Comparison of ENCODE assay signal across 32 mouse cellular contexts in genomic region chr11:52105503-52105902, GRCm38 (mm10). TPM values are rescaled to one million over a fixed set of nuclear protein-coding genes. Genes with fewer than 3 reads are reported as not detected.
DNase-seq lines count a peak whose midpoint lies in the region; ATAC-seq and TF ChIP-seq lines count a peak whose summit lies in the region.
"Had no signal": no experiment of that assay in that cellular context is flagged by ENCODE, and none has a peak within 500 bp of the region (broad histone marks: within the 10 kb centered on the region; RNA-seq: fewer than 3 reads in every experiment).

No protein-coding gene starts in this region.

- peak overlapping the region; percentile 71 for H3K27ac ChIP-seq in heart, adult 2 months
- peak overlapping the region in 1 of 2 experiments; percentile 55; a peak in 2 of 4 replicates for H3K27ac ChIP-seq in heart, embryonic 14.5 days (replicated peaks in 1 of 2; ENCODE audit: control insufficient read depth in 1 of 2, insufficient read depth in 1 of 2, low read depth in 2 of 2, low read length in 2 of 2)
- H3K27ac ChIP-seq in heart, postnatal 0 days (ENCODE audit: low read depth): peak overlapping the region; percentile 71
- H3K27ac ChIP-seq: embryonic facial prominence, embryonic 10.5 days; embryonic facial prominence, embryonic 13.5 days; forebrain, embryonic 12.5 days; forebrain, embryonic 15.5 days; hindbrain, embryonic 10.5 days; hindbrain, embryonic 13.5 days; intestine, embryonic 15.5 days had no signal

- DNase-seq in heart, adult 2 months: no peak
- no peak for DNase-seq in heart, postnatal 14 days
- DNase-seq in heart, postnatal 25 days (ENCODE audit: low spot score): no peak
- peak; percentile 75 for DNase-seq in heart, postnatal 0 days (ENCODE audit: low spot score)
- no peak for DNase-seq in heart, postnatal 36 days
- peak; percentile 54 for DNase-seq in adipocyte (ENCODE audit: low spot score)
- DNase-seq in right cerebral cortex, adult 18-20 months: no peak
- DNase-seq: adrenal gland, adult 8-10 months; adrenal gland, postnatal 25 days; cerebellum, adult 11-12 months; cerebellum, adult 8-10 months; cerebellum, postnatal 10 days; cerebellum, postnatal 36 days; embryo, embryonic 11 days; gastrocnemius, postnatal 14 days had no signal

- intact Hi-C loops in heart, adult 2 months (cut with DNase I): no loop called here
- intact Hi-C loops in heart, postnatal 14 days (cut with DNase I): no loop called here
- intact Hi-C loops in heart, postnatal 25 days (cut with DNase I): loop anchor here (10.0 kb wide), 1 partner anchor 511 kb away; no protein-coding TSS in a partner anchor
- intact Hi-C loops in heart, postnatal 36 days (cut with DNase I): no loop called here

- H3K36me3 ChIP-seq in heart, adult 2 months (ENCODE audit: control insufficient read depth, insufficient read depth, low read length): peaks cover 55% of the 10 kb centered on the region
- H3K36me3 ChIP-seq in heart, embryonic 14.5 days (ENCODE audit: control insufficient read depth, insufficient read depth, low read length): no peaks in the 10 kb centered on the region
- no peaks in the 10 kb centered on the region for H3K36me3 ChIP-seq in heart, postnatal 0 days (replicated peaks; ENCODE audit: control insufficient read depth, insufficient read depth, low read length)
- H3K36me3 ChIP-seq: embryonic facial prominence, embryonic 13.5 days; forebrain, embryonic 12.5 days; forebrain, embryonic 15.5 days; hindbrain, embryonic 13.5 days; intestine, embryonic 15.5 days had no signal

- no peak for TF ChIP-seq POLR2A in heart, adult 2 months (IDR thresholded peaks at IDR 0.05; ENCODE audit: insufficient read depth, low read depth, low read length)

- no peak overlapping the region for H3K9ac ChIP-seq in heart, adult 2 months (ENCODE audit: low read depth, low read length)
- no peak overlapping the region for H3K9ac ChIP-seq in heart, embryonic 14.5 days (ENCODE audit: low read length)
- no peak overlapping the region for H3K9ac ChIP-seq in heart, postnatal 0 days (replicated peaks; ENCODE audit: low read depth, low read length)
- H3K9ac ChIP-seq: embryonic facial prominence, embryonic 13.5 days; forebrain, embryonic 12.5 days; forebrain, embryonic 15.5 days; hindbrain, embryonic 13.5 days; intestine, embryonic 15.5 days had no signal

- peak overlapping the region; percentile 39 for H3K4me2 ChIP-seq in heart, embryonic 14.5 days (ENCODE audit: low read length)
- peak overlapping the region; percentile 31; the same call in 1 of the 2 replicates for H3K4me2 ChIP-seq in heart, postnatal 0 days (ENCODE audit: low read depth, low read length)
- H3K4me2 ChIP-seq: embryonic facial prominence, embryonic 13.5 days; forebrain, embryonic 12.5 days; forebrain, embryonic 15.5 days; hindbrain, embryonic 13.5 days; intestine, embryonic 15.5 days had no signal

- peaks cover 26% of the 10 kb centered on the region for H3K4me1 ChIP-seq in heart, adult 2 months (ENCODE audit: control insufficient read depth, insufficient read depth, low read length)
- H3K4me1 ChIP-seq in heart, embryonic 14.5 days (ENCODE audit: control insufficient read depth in 2 of 2, insufficient read depth in 2 of 2, low read length in 2 of 2): peaks cover 2 to 53% of the 10 kb centered on the region in 2 experiments; a peak in 3 of 4 replicates
- peaks cover 54% of the 10 kb centered on the region for H3K4me1 ChIP-seq in heart, postnatal 0 days (ENCODE audit: control insufficient read depth, insufficient read depth)

- no peak for TF ChIP-seq CTCF in heart, adult 2 months (IDR thresholded peaks at IDR 0.05)
- no peak for TF ChIP-seq CTCF in heart, postnatal 0 days (IDR thresholded peaks at IDR 0.05; ENCODE audit: low read depth)

- H3K4me3 ChIP-seq in heart, adult 2 months: no peak overlapping the region
- no peak overlapping the region for H3K4me3 ChIP-seq in heart, embryonic 14.5 days (ENCODE audit: control insufficient read depth in 1 of 2, insufficient read depth in 1 of 2, low read depth in 1 of 2, low read length in 2 of 2)
- H3K4me3 ChIP-seq in heart, postnatal 0 days (ENCODE audit: low read depth, low read length): no peak overlapping the region
- H3K4me3 ChIP-seq: embryonic facial prominence, embryonic 10.5 days; embryonic facial prominence, embryonic 13.5 days; erythroblast, embryonic 14.5 days; forebrain, embryonic 12.5 days; forebrain, embryonic 15.5 days; hindbrain, embryonic 10.5 days; hindbrain, embryonic 13.5 days; intestine, embryonic 15.5 days had no signal

- H3K27me3 ChIP-seq in heart, adult 2 months (ENCODE audit: control insufficient read depth, insufficient read depth, low read length): no peaks in the 10 kb centered on the region
- H3K27me3 ChIP-seq in heart, embryonic 14.5 days (ENCODE audit: control insufficient read depth, insufficient read depth, low read length): no peaks in the 10 kb centered on the region
- no peaks in the 10 kb centered on the region for H3K27me3 ChIP-seq in heart, postnatal 0 days (ENCODE audit: control insufficient read depth, insufficient read depth, low read length)
- H3K27me3 ChIP-seq: embryonic facial prominence, embryonic 13.5 days; forebrain, embryonic 12.5 days; forebrain, embryonic 15.5 days; hindbrain, embryonic 13.5 days; intestine, embryonic 15.5 days had no signal

- TF ChIP-seq EP300 in heart, adult 2 months (IDR thresholded peaks at IDR 0.05; ENCODE audit: insufficient read depth, low read depth, low read length): no peak
- TF ChIP-seq EP300 in heart, postnatal 0 days (IDR thresholded peaks at IDR 0.05; ENCODE audit: low read depth): no peak

- ATAC-seq in heart, embryonic 14.5 days (ENCODE audit: insufficient number of reproducible peaks, insufficient read depth, low FRiP score, low read depth): peak; percentile 66; the same call in 1 of the 2 replicates
- peak; percentile 91 for ATAC-seq in heart, postnatal 0 days (ENCODE audit: insufficient read depth, low read depth)
- ATAC-seq: CD4-positive, CD25-positive, alpha-beta regulatory T cell, adult 4 months; forebrain, embryonic 15.5 days; hindbrain, embryonic 16.5 days; intestine, embryonic 15.5 days had no signal

- H3K9me3 ChIP-seq in heart, embryonic 14.5 days (ENCODE audit: control insufficient read depth, low read length): no peaks in the 10 kb centered on the region
- H3K9me3 ChIP-seq in heart, postnatal 0 days (replicated peaks; ENCODE audit: control insufficient read depth, low read length): no peaks in the 10 kb centered on the region
- H3K9me3 ChIP-seq: embryonic facial prominence, embryonic 10.5 days; embryonic facial prominence, embryonic 13.5 days; forebrain, embryonic 12.5 days; forebrain, embryonic 15.5 days; hindbrain, embryonic 10.5 days; hindbrain, embryonic 13.5 days; intestine, embryonic 15.5 days had no signal

- H3K79me2 ChIP-seq in heart, adult 2 months (replicated peaks; ENCODE audit: control insufficient read depth, insufficient read depth, low read length): peaks cover 19% of the 10 kb centered on the region

RNA-seq across cellular contexts. Expression of gene Ppp2ca, which starts 7.0 kb away (rescaled TPM):
- total RNA-seq in heart, adult 2 months (2021): 10 to 100 TPM; 52.7 to 58.0 TPM
- polyA plus RNA-seq in heart, adult 2 months (2012; rRNA removed): 31.0 and 60.7 TPM in 2 replicates
- 10 to 100 TPM; 55.4 to 60.4 TPM for total RNA-seq in heart, postnatal 14 days (2021)
- polyA plus RNA-seq in heart, embryonic 14.5 days (2014; fragmentation: Nextera tagmentation; extraction: Ambion mirVana): 81.1 and 86.7 TPM in 2 replicates
- 10 to 100 TPM; 50.8 to 55.6 TPM for total RNA-seq in heart, postnatal 25 days (2021)
- total RNA-seq in heart, postnatal 0 days (2014; rRNA removed; ENCODE audit: low replicate concordance): 68.0 and 77.5 TPM in 2 replicates
- 48.8 and 53.3 TPM in 2 replicates for polyA plus RNA-seq in heart, postnatal 0 days (2015; fragmentation: Nextera tagmentation; extraction: Ambion mirVana)
- total RNA-seq in heart, postnatal 36 days (2021): 10 to 100 TPM; 52.5 to 55.2 TPM

RNA-seq across cellular contexts. Expression of gene Olfr1373, which starts 39.8 kb away (rescaled TPM):
- not detected for total RNA-seq in heart, adult 2 months (2021)
- not detected in 2 replicates for polyA plus RNA-seq in heart, adult 2 months (2012; rRNA removed)
- not detected for total RNA-seq in heart, postnatal 14 days (2021)
- not detected in 2 replicates for polyA plus RNA-seq in heart, embryonic 14.5 days (2014; fragmentation: Nextera tagmentation; extraction: Ambion mirVana)
- total RNA-seq in heart, postnatal 25 days (2021): not detected
- total RNA-seq in heart, postnatal 0 days (2014; rRNA removed; ENCODE audit: low replicate concordance): not detected in 2 replicates
- polyA plus RNA-seq in heart, postnatal 0 days (2015; fragmentation: Nextera tagmentation; extraction: Ambion mirVana): not detected in 2 replicates
- not detected for total RNA-seq in heart, postnatal 36 days (2021)
- total RNA-seq: adrenal gland, adult 8-10 months; adrenal gland, postnatal 25 days; gastrocnemius, postnatal 14 days; gastrocnemius, postnatal 4 days; heart, adult 18-20 months; MEL had no signal
- polyA plus RNA-seq: brain, embryonic 14.5 days; C2C12; CD4-positive, CD25-positive, alpha-beta regulatory T cell, adult 4 months; cortical plate, adult 2 months; embryonic facial prominence, embryonic 10.5 days; embryonic facial prominence, embryonic 13.5 days; erythroblast, embryonic 14.5 days; forebrain, embryonic 12.5 days; forebrain, embryonic 15.5 days; hindbrain, embryonic 10.5 days; hindbrain, embryonic 13.5 days; hindbrain, embryonic 16.5 days; intestine, embryonic 15.5 days had no signal

Comparison
In these comparisons a context has a peak if more than half of its experiments do, and no peak if none do; other contexts are left out.
1. DNase-seq: peak in heart, postnatal 0 days (single experiment) and adipocyte (single experiment); none in heart, adult 2 months (0 of 2), heart, postnatal 14 days (0 of 2), heart, postnatal 25 days (single experiment), heart, postnatal 36 days (0 of 2) and right cerebral cortex, adult 18-20 months (single experiment).